Mouse (Mus musculus) midbrain, embryonic 10.5 days (tissue): ENCODE data around the gene Lrrc40. TPM values are rescaled to one million over a fixed set of nuclear protein-coding genes. Genes with fewer than 3 reads are reported as not detected.
"Not testable (repeated sequence)": the region's sequence is repeated elsewhere in the genome, so short reads cannot be mapped to it uniquely, and the experiment has no call there.

Experiments used
- DNase-seq: peaks from one replicate; pipeline ENCODE4 v3.0.0-alpha.2; 2017; ENCODE audit warnings: low spot score
- H3K27ac ChIP-seq: fragments of 300-500 bp; sonication (generic); replicated peaks from 2 replicates; pipeline ENCODE4 v1.5.1; 2016; ENCODE audit warnings: mild to moderate bottlenecking
- H3K27me3 ChIP-seq: fragments of 300-500 bp; sonication (generic); 2 replicates; pipeline ENCODE4 v1.6.1; 2016; ENCODE audit warnings: low read depth, mild to moderate bottlenecking; ENCODE audit not compliant: poor library complexity, severe bottlenecking
- H3K36me3 ChIP-seq: fragments of 300-500 bp; sonication (generic); 2 replicates; pipeline ENCODE4 v1.6.1; 2016; ENCODE audit warnings: mild to moderate bottlenecking, moderate library complexity
- H3K4me1 ChIP-seq: fragments of 300-500 bp; sonication (generic); 2 replicates; pipeline ENCODE4 v1.6.1; 2016
- H3K4me3 ChIP-seq: fragments of 300-500 bp; sonication (generic); 2 replicates; pipeline ENCODE4 v1.5.1; 2016; ENCODE audit warnings: mild to moderate bottlenecking, moderate library complexity
- H3K9me3 ChIP-seq: fragments of 300-500 bp; sonication (generic); replicated peaks from 2 replicates; pipeline ENCODE4 v1.6.1; 2016; ENCODE audit warnings: mild to moderate bottlenecking
- WGBS: fragments of 180-500 bp; shearing (Covaris S2); methylation state at CpG from one replicate; pipeline ENCODE4 v1.1.7; 2016; 5-methylcytosine and 5-hydroxymethylcytosine counted together
- polyA plus RNA-seq: library from polyadenylated mRNA; unstranded; fragments of >200 nt; fragmentation: Nextera tagmentation; extraction: Ambion mirVana; gene quantifications from 2 replicates; pipeline ENCODE4 v1.2.1, GENCODE M21; 2016

The Lrrc40 gene
- polyA plus RNA-seq, 1 experiment from 2014 or later: 91.6 TPM

GRCm38 (mm10) chr3:158060621-158061291, 24.3 kb downstream of the Lrrc40 start:
- Histone ChIP-seq H3K36me3 (peaks cover 79% of the 10 kb centered on the region), H3K4me1 (no peaks in the 10 kb centered on the region)
- 93% methylated on average over 2 of the region's 2 CpGs for WGBS

GRCm38 (mm10) chr3:158061811-158062523, 25.5 kb downstream of the Lrrc40 start:
- Histone ChIP-seq H3K4me3 (no peak overlapping the region), H3K27me3 (no peaks in the 10 kb centered on the region), H3K9me3 (no peaks in the 10 kb centered on the region), H3K4me1 (no peaks in the 10 kb centered on the region), H3K27ac (no peak overlapping the region), H3K36me3 (peaks cover 73% of the 10 kb centered on the region)
- WGBS: 91% methylated on average over 5 of the region's 5 CpGs
- DNase-seq: no peak

More at GRCm38 (mm10) chr3:158060621-158061291, 24.3 kb downstream of the Lrrc40 start:
- Histone ChIP-seq H3K27me3 (no peaks in the 10 kb centered on the region), H3K9me3 (no peaks in the 10 kb centered on the region), H3K4me3 (no peak overlapping the region), H3K27ac (no peak overlapping the region)
- no peak for DNase-seq

- Histone ChIP-seq H3K36me3 (peaks cover 58% of the 10 kb centered on the region), H3K27me3 (no peaks in the 10 kb centered on the region), H3K27ac (no peak overlapping the region), H3K4me1 (no peaks in the 10 kb centered on the region), H3K9me3 (no peaks in the 10 kb centered on the region), H3K4me3 (no peak overlapping the region)
- no peak for DNase-seq
- 87% methylated on average over 2 of the region's 2 CpGs for WGBS
Measured at GRCm38 (mm10) chr3:158065256-158065655, 28.8 kb downstream of the Lrrc40 start.

- Histone ChIP-seq H3K4me1 (no peaks in the 10 kb centered on the region), H3K27ac (no peak overlapping the region), H3K36me3 (peaks cover 42% of the 10 kb centered on the region), H3K9me3 (no peaks in the 10 kb centered on the region), H3K27me3 (no peaks in the 10 kb centered on the region), H3K4me3 (no peak overlapping the region)
- WGBS: 89% methylated on average over 7 of the region's 7 CpGs
- DNase-seq: no peak
Measured at GRCm38 (mm10) chr3:158067916-158068315, 31.5 kb downstream of the Lrrc40 start.

GRCm38 (mm10) chr3:158068613-158069263, 32.3 kb downstream of the Lrrc40 start:
- Histone ChIP-seq H3K4me1 (no peaks in the 10 kb centered on the region), H3K9me3 (no peaks in the 10 kb centered on the region), H3K27ac (no peak overlapping the region), H3K36me3 (peaks cover 35% of the 10 kb centered on the region), H3K4me3 (no peak overlapping the region), H3K27me3 (no peaks in the 10 kb centered on the region)
- no peak for DNase-seq
- 79% methylated on average over 9 of the region's 9 CpGs for WGBS

- Histone ChIP-seq H3K27me3 (no peaks in the 10 kb centered on the region), H3K36me3 (no peaks in the 10 kb centered on the region), H3K9me3 (no peaks in the 10 kb centered on the region), H3K27ac (no peak overlapping the region), H3K4me3 (no peak overlapping the region), H3K4me1 (no peaks in the 10 kb centered on the region)
- 91% methylated on average over 2 of the region's 2 CpGs for WGBS
- no peak for DNase-seq
Measured at GRCm38 (mm10) chr3:158075004-158075403, 38.5 kb downstream of the Lrrc40 start.

GRCm38 (mm10) chr3:158076685-158077379, 40.4 kb downstream of the Lrrc40 start:
- Histone ChIP-seq H3K27me3 (no peaks in the 10 kb centered on the region), H3K9me3 (no peaks in the 10 kb centered on the region), H3K4me3 (no peak overlapping the region), H3K27ac (no peak overlapping the region), H3K36me3 (no peaks in the 10 kb centered on the region), H3K4me1 (no peaks in the 10 kb centered on the region)
- WGBS: 52% methylated on average over 4 of the region's 4 CpGs
- no peak for DNase-seq

- H3K27me3 ChIP-seq: no peaks in the 10 kb centered on the region
- H3K4me3 ChIP-seq: no peak overlapping the region
- H3K4me1 ChIP-seq: no peaks in the 10 kb centered on the region
- H3K27ac ChIP-seq: no peak overlapping the region
- no peak for DNase-seq
- WGBS: 63% methylated on average over 1 of the region's 1 CpGs
- no peaks in the 10 kb centered on the region for H3K9me3 ChIP-seq
- no peaks in the 10 kb centered on the region for H3K36me3 ChIP-seq
Measured at GRCm38 (mm10) chr3:158077380-158077772, 40.9 kb downstream of the Lrrc40 start.

- DNase-seq: no peak
- H3K4me1 ChIP-seq: no peaks in the 10 kb centered on the region
- no peaks in the 10 kb centered on the region for H3K36me3 ChIP-seq
- H3K4me3 ChIP-seq: no peak overlapping the region
- H3K27ac ChIP-seq: no peak overlapping the region
- no peaks in the 10 kb centered on the region for H3K27me3 ChIP-seq
- H3K9me3 ChIP-seq: no peaks in the 10 kb centered on the region
- WGBS: 84% methylated on average over 5 of the region's 5 CpGs
Measured at GRCm38 (mm10) chr3:158077828-158078227, 41.4 kb downstream of the Lrrc40 start.

GRCm38 (mm10) chr3:158091601-158092000, 55.1 kb downstream of the Lrrc40 start:
- no peak overlapping the region for H3K4me3 ChIP-seq
- 90% methylated on average over 3 of the region's 3 CpGs for WGBS
- H3K27ac ChIP-seq: no peak overlapping the region
- H3K27me3 ChIP-seq: no peaks in the 10 kb centered on the region
- H3K9me3 ChIP-seq: no peaks in the 10 kb centered on the region
- no peaks in the 10 kb centered on the region for H3K36me3 ChIP-seq
- no peaks in the 10 kb centered on the region for H3K4me1 ChIP-seq
- no peak for DNase-seq

- WGBS: 86% methylated on average over 4 of the region's 4 CpGs
- Histone ChIP-seq H3K27ac (no peak overlapping the region), H3K9me3 (no peaks in the 10 kb centered on the region), H3K4me1 (no peaks in the 10 kb centered on the region), H3K4me3 (no peak overlapping the region), H3K36me3 (no peaks in the 10 kb centered on the region), H3K27me3 (no peaks in the 10 kb centered on the region)
- DNase-seq: no peak
Measured at GRCm38 (mm10) chr3:158093919-158094318, 57.5 kb downstream of the Lrrc40 start.

- 92% methylated on average over 9 of the region's 10 CpGs for WGBS
- not testable (repeated sequence) for H3K4me3 ChIP-seq, H3K27me3 ChIP-seq, H3K27ac ChIP-seq, H3K9me3 ChIP-seq, H3K36me3 ChIP-seq, H3K4me1 ChIP-seq, DNase-seq
Measured at GRCm38 (mm10) chr3:158102043-158102442, 65.6 kb downstream of the Lrrc40 start.
